Mouse (Mus musculus): ENCODE results near the gene Chst8.
A peak's percentile ranks its signal among the peaks of the same experiment; 100 is the strongest.

The Chst8 gene

DNA sequence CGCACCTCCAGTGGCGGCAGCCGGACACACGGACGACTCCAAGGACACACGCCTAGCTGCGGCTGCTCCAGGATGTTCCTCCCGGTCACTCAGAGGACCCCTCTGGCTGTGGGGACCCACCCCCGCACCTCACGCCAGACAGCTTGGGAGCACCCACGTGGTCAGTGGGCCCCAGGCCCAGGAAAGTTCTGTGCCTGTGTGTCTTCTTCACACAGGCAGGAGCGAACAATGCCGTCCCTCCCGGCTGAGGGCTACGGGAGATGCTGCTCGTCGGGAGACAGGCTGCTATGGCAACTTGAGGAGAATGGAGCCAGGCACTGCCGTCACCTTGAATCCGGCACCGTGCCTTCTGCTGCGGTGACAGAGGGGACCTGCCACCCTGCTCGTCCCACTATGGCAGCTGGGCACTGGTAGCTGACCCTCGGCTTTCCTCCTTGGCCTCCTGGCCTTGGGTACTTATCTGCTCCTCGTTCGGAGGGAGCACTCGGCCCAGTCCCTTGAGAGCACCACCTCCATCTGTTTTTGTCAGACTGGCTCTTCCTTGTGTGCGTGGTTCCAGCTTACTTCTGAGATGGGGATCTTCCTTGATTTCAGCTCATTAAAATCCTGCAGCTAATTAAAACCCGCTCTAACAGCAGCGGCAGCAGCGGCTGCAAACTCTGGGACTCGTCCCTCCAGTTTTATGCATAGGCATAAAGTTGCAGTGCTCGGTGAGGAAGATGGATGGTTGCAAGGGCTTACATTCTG is 59.2 kb downstream of the Chst8 start:
- DNase-seq (ENCODE audit: extremely low read depth, insufficient read length, low spot score) = no peak

DNA sequence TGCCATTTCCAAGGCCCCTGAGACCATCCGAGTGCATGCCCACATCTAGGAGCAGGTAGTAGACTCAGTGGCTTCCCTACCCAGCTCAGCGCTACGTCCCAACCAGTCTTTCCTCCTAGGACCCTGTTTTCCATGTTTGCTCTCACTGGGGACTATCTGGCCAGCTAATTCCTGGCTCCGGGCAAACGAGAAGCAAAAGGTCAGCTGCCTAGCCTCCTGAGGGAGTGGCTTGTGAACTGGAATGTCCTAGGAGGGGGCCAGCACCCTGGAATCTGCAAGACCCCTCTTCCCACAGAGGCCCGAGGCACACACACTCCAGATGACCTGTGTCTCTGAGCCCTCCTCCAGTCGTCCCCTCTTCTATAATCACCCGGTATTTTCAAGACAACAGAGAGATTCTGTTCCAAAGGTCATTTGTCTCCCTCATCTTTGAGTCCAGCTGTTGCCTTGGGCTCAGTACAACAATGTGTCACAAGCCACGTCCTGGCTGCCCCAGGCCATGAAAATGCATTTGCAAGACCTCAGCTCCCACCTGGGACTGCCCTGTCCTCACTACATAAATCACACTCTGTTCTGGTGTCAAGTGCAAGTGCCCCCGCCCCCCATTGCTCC is 60.3 kb downstream of the Chst8 start:
- DNase-seq (ENCODE audit: extremely low read depth, insufficient read length, low spot score) = no peak

DNA sequence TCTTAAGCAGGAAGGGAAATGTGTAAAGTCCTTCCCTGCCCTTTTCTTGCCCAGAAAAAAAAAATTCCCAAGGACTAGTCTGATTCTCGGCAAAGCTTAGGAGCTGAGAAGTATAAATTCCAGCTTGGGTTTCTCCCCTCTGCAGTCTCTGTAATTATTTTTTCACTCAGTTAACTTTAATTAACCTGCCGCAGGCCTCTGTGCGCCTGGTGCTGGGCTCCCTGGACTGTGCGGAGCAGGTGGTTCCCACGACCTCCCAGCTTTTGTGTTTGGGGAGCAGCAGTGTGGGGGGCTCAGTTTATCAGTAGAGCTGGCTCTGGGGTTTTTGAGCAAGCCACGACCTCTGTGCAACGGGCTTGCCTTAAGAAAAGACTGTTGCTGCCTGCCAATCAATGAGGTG is 62.2 kb downstream of the Chst8 start:
- DNase-seq (ENCODE audit: extremely low read depth, insufficient read length, low spot score) = no peak

DNA sequence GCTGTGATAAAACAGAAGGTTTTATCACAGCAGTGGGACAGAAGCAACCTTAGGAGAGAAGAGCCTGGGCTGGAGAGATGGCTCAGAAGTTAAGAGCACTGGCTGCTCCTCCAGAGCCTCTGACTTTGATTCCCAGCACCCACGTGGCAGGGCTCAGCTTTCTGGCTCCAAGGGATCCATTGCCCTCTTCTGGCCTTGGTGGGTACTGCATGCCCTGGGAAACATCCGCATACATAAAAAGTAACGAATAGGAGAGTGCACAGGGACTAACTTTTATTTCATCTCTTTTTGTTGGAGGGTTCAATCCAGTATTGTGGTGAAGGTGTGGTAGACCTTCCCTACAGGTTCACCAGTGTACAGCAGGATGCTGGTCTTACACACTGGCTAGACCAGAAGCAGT is 62.8 kb downstream of the Chst8 start:
- no peak for DNase-seq (ENCODE audit: extremely low read depth, insufficient read length, low spot score)

DNA sequence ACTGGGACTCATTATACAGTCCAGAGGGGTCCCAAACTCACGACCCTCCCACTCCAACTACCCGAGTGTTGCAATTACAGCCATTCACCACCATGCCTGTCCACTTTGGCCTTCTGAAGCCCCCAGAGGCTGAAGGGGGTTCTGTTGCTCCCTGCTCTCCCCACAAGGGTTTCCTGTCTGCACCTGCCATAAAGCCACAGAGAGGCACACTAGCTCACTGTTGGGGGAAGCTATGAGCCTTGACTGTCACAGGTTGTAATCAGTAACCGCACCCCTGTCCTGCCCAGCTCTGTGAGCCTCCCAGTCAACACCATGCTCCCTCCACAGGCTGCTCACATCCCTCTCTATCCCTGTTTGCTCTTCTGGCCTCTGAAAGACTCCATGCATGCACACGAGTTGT is 64.0 kb downstream of the Chst8 start:
- DNase-seq (ENCODE audit: extremely low read depth, insufficient read length, low spot score) = no peak

DNA sequence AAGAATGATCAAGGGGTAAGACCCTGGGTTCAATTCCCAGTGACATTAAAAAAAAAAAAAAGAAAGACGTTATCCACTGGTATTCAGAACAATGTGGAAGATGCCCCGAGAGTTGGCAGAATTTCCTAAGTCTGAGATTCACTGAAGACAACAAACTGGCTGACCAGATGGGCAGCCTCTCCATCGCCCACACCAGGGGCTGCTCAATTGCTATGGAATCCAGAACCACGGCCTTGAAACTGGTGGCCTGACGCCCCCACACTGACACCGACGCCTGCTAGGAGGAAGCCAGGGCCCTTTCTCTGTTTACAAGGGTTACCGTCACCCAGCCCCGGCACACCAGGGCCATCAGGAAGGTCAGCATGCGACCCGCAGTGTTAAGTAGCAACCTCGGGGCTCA is 64.8 kb downstream of the Chst8 start:
- DNase-seq (ENCODE audit: extremely low read depth, insufficient read length, low spot score) = no peak

DNA sequence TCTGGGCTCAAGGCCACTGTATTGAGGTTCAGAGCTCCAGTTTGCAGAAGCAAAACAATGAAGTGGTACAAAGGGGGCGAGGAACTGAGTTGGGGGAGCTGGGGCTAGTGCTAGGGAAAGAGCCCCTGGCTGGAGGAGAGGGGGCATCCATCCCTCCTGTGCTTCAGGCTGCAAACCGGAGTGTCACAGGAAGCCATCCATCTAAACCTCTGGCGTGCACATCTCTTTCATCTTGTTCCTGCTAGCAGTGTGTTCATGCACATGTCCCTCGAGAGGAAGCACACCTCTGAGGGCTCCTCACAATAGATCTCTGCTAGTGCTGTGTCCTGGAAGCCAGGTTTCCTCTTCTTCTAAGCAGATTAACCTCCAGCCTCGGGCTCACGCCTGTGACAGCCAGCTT is 65.9 kb downstream of the Chst8 start:
- DNase-seq (ENCODE audit: extremely low read depth, insufficient read length, low spot score) = no peak

DNA sequence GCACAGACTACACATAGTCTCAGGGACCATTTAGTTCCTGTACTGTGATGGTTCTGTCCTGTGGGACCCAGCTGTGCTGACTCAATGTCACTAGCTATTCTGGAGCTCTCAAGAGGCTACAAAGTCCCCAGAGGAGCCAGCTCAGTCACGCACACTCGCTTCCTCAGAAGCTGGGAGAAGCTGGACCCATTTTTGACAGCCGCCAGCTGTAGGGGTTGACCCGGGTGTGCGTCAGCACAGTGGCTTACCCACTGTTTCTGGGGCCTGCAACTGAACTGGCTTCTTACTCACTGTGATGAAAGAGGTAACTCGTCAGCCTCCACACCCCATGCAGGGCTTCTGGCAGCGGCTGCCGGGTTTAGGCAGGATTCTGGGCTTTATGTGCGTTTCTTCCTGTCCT is 66.3 kb downstream of the Chst8 start:
- DNase-seq (ENCODE audit: extremely low read depth, insufficient read length, low spot score) = peak; percentile 62

DNA sequence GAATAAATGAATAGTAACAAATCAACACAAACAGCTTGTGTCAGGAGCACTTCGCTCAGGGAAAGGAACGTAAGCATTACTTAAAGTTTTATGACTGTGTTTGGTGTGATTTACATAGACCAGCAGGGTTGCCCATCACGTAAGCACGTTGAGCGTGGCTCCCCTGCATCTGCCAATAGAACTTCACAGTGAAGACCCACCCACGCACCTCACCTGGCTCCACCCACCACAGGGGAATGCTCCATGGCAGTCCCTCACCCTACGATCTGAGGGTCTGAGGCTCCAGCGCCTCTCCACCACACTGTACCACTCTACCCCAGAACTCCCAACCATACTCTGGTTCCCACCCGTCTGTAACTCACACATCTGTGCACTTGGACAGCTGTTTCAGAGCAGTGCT is 67.1 kb downstream of the Chst8 start:
- DNase-seq (ENCODE audit: extremely low read depth, insufficient read length, low spot score) = no peak

DNA sequence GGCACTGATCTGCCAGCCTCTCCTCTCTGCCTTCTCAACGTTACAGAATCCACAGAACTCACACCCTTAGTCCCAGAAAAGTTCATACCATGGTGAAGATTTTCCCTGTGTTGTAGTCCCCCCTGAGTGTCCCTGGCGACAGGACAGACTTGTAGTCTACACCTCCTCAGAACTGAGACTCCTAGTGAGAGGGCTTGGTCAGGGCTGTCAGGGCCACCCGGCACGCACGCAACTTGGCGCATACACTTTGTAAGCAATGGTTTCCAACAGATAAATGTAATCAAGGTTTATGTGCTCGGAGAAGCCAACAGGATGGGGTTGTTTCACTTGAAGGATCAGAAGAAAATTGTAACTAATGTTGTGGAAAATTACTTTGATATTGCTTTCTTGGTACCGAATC is 67.5 kb downstream of the Chst8 start:
- no peak for DNase-seq (ENCODE audit: extremely low read depth, insufficient read length, low spot score)

DNA sequence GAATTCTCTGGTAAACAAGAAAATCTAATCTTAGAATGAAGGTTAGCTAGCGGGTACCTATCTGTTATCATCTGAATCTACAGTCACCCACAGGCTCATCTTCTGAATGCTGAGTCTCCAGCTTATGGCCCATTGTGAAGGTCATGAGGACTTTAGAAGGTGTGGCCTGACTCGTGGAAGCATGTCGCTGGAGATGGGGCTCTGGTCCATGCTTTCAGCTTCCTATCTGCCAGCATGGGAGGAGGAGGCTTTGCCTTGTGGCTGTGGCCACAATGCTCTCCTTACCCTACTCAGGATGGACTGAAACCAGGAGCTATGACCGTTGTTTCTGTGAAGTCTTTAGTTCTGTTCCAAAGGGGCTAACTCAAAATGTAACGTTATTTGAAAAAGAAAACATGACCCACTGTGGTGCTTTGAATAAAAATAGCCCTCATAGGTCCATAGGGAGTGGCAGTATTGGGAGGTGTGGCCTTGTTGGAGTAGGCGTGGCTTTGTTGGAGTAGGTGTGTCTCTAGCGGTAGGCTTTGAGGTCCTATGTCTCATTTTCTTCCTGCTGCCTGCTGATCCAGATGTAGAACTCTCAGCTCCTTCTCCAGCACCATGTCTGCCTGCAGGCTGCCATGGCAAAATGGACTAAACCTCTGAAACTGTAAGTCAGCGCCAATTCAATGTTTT is 69.0 kb downstream of the Chst8 start:
- no peak for DNase-seq (ENCODE audit: extremely low read depth, insufficient read length, low spot score)

DNA sequence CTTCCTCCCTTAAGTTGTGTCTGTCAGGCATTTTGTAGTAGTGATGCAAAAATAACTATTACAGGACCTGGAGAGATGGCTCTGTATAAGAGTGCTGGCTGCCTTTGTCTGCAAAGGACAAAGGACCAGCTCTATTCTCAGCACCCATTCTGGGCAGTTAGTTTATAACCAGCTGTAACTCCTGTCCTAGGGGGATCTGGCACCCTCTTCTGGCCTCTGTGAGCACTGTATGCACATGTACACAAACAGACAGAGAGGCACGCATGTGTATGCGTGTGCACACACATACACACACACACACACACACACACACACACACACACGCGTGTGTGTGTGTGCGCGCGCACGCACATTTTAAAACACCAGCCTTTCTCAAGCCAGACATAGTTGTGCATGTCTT is 73.1 kb downstream of the Chst8 start:
- no peak for DNase-seq (ENCODE audit: extremely low read depth, insufficient read length, low spot score)

DNA sequence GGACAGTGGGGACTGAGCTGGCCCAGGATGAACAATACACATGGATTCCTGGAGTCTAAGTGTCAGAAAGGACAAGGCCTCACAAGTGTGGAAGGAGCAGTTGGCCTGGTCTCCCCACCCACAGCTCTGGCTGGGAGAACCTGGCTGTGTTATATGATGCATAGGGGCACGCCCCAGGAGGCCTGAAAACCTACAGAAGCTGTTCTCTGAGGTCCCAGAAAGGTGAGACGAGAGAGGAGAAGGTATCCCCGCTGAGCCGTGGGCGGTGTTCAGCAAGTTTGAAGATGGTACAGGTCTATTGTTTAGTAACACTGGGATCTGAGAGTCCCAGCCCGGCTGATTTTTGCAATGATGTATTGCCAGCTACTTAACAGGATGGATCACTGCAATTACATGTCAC is 75.3 kb downstream of the Chst8 start:
- no peak for DNase-seq (ENCODE audit: extremely low read depth, insufficient read length, low spot score)

DNA sequence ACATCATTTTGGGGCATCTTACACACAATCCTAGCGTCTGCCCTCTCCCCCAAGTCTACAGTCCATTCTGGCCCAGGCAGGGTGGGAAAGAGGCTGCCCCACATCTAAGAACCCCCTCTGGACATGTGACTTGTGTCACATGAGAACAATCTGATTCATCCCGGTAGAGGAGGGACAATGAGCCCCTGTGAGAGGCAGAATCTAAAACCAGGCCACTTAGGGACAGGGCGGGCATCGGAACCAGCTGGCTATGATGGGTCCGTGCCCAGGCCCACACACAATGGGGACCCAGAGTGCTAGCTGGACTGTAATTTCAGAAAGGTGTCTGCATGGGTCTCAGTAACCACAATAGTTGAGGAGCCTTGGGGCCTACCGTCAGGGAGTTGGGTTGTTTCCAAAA is 78.2 kb downstream of the Chst8 start:
- no peak for DNase-seq (ENCODE audit: extremely low read depth, insufficient read length, low spot score)

DNA sequence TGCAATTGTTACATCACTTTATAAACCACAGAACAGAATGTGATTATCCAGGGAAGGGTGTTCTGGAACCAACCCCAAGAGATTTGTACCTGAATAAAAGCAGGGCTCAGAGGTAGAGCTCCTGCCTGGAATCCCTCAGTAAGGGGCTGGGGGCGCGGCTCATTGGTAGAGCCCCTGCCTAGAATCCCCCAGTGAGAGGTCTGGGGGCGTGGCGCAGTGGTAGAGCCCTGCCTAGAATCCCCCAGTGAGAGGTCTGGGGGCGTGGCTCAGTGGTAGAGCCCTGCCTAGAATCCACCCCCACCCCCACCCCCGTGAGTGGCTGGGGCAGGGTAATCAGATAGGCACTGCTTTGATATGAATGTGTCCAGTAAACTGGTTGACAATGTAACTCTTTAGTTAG is 83.6 kb downstream of the Chst8 start:
- no peak for DNase-seq (ENCODE audit: extremely low read depth, insufficient read length, low spot score)

DNA sequence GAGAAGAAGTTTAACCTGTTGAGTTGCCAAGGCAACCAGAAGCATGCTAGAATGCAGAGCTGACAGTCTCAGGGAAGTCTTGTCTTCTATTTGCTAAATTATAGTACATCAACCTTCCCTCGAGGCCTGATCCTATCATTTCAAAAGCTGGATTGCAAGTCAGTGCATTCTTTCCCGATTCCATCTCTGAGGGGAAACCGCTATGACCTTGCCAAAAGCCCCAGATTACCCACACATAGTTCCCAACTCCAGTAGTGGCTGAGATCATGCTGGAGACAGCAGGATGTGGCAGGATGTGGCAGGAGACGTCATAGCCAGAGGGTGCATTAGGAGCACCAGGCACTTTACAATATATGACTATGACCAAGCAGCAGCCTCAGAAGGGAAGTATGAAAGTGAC is 87.3 kb downstream of the Chst8 start:
- DNase-seq (ENCODE audit: extremely low read depth, insufficient read length, low spot score) = peak; percentile 64

DNA sequence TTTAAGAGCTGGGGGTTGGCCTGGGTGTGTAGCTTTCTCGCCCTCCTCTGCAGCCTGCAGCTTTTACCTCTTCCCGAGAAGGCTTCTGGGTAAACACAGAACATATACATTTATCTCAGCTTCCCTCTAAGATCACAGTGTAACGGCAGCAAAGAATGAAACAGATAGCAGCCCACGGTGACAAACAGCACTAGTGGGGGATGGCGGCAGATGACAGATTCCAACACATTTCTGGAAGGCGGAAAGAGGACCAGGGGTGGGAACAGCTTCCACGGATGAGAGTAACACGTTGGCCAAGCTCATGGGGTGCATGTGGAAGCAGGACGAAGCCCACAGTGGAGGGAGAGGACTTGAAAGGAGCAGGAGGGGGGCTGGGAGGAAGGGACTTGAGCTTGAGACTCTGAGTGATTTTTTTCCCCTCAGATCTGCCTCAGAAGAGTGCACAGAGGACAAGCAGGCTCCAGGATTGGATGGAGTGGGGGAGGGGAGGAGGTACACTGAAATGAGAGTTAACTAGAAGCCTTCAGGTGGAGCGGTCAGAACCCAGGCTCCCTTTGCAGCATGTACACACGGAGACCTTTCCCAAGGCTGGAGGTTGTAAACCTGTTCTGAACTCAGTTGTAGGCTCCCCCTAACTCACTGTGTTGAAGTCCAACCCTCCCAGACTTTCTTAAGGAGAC is 89.8 kb downstream of the Chst8 start:
- DNase-seq (ENCODE audit: extremely low read depth, insufficient read length, low spot score) = no peak

DNA sequence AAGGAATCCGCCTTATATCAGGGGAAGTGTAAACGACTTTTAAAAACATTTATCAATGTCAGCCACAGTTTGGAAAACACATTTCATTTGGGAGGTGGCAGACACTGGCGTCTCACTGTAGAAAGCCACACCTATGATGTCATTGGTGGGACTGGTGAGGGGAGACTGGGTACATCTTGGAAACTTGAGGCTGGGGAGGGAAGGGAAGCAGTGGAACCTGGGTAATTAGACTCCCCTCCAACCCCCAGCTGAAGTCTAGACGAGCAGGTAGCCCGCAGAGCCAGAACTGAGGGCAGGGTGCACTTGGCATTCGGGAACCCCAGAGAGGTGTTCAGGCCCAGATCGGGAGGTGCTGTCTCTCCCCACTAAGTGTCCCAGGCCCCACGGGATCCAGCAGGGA is 90.4 kb downstream of the Chst8 start:
- DNase-seq (ENCODE audit: extremely low read depth, insufficient read length, low spot score) = no peak

DNA sequence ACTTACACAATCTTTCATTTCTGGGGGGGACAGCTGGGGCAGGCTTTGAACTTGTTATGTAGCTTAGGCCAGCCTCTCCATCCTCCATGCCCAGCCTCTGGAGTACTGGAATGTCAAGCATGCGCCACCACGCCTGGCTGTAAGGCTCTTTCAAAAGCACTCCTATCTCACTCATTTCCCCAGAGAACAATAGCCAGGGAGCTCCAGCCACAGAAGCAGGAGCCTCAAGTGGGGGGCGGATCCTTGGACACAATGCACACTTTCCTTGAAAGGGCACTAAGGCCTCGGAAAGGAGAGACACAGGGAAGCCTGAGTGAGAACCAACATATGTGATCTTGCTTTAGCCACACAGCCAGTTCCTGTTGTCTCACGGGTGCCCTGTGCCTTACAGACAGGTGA is 90.9 kb downstream of the Chst8 start:
- DNase-seq (ENCODE audit: extremely low read depth, insufficient read length, low spot score) = peak; percentile 64

DNA sequence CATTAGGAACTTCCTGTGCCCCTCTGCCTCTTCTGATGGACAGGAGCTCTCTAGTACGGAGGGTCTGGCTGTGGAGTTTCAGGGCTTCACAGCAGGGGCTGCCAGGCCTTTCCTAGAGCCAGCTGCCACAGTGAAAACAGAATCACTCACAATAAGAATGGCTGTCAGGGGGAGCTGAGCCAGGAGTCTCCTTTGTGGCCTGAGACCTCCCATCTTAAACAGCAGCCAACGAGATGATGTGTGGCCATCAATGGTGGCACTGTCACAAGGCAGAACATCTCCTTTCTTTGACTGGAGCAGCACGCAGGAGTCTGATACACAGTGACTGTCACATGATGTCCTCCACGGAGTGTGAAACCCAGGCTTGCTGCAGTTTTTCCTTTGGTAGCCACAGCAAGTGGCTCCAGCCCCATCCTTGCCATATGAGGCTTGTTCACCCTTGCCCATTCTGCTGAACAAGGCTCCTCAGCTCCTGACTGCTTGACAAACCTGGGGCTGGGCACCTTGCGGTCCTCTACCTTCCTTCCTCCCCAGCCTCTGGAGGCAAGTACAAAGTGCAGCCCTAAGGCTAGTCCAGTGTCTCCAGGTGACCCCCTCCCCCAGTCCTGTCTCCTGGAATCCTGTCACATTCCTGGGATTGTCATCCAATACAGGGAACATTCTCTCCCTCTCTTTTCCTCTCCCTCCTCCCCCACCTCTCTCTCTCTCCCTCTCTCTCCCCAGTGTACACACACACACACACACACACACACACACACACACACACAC is 91.4 kb downstream of the Chst8 start:
- peak; percentile 68 for DNase-seq (ENCODE audit: extremely low read depth, insufficient read length, low spot score)

DNA sequence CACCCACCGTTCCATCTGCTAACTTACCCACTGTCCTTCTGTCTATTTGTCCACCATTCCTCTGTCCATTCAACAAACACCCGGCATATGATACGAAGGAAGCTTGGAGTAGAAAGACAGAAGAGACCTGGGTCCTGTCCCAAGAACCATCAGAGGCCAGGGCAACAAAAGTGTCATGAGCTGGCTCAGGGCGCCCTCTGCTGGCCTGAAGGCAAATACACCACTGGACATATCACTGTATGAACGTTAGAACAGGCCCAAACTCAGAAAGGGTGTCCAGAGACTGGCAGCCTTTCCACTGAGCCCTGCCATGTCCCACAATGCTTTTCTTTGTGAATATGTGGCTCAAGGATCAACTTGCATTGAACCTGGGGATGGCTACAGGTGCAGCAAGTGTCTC is 92.9 kb downstream of the Chst8 start:
- no peak for DNase-seq (ENCODE audit: extremely low read depth, insufficient read length, low spot score)
